Mouse (Mus musculus): ENCODE measurements around the gene Hdac9.
A peak's percentile ranks its signal among the peaks of the same experiment; 100 is the strongest.
"Not testable (repeated sequence)": the region's sequence is repeated elsewhere in the genome, so short reads cannot be mapped to it uniquely, and the experiment has no call there.

Gene Hdac9

GRCm38 (mm10) chr12:34092953-34093352 is 823.9 kb downstream of the Hdac9 start:
- DNase-seq (ENCODE audit: low read depth, low spot score) = no peak

- no peak for DNase-seq (ENCODE audit: low read depth, low spot score)
These were observed 825.0 kb downstream of the Hdac9 start for GRCm38 (mm10) chr12:34091851-34092250.

GRCm38 (mm10) chr12:34087292-34087942 is 829.5 kb downstream of the Hdac9 start:
- no peak for DNase-seq (ENCODE audit: low read depth, low spot score)

- no peak for DNase-seq (ENCODE audit: low read depth, low spot score)
These were observed 839.9 kb downstream of the Hdac9 start for GRCm38 (mm10) chr12:34076981-34077380.

GRCm38 (mm10) chr12:34075805-34076509 is 840.9 kb downstream of the Hdac9 start:
- no peak for DNase-seq (ENCODE audit: low read depth, low spot score)

GRCm38 (mm10) chr12:34052508-34052907 is 864.4 kb downstream of the Hdac9 start:
- DNase-seq (ENCODE audit: low read depth, low spot score) = no peak

- no peak for DNase-seq (ENCODE audit: low read depth, low spot score)
These were observed 864.9 kb downstream of the Hdac9 start for GRCm38 (mm10) chr12:34052036-34052435.

- peak; percentile 49 for DNase-seq (ENCODE audit: low read depth, low spot score)
These were observed 865.8 kb downstream of the Hdac9 start for GRCm38 (mm10) chr12:34051112-34051511.

- DNase-seq (ENCODE audit: low read depth, low spot score) = no peak
These were observed 875.9 kb downstream of the Hdac9 start for GRCm38 (mm10) chr12:34040949-34041348.

- DNase-seq (ENCODE audit: low read depth, low spot score) = no peak
These were observed 876.8 kb downstream of the Hdac9 start for GRCm38 (mm10) chr12:34040061-34040460.

- DNase-seq (ENCODE audit: low read depth, low spot score) = not testable (repeated sequence)
These were observed 907.1 kb downstream of the Hdac9 start for GRCm38 (mm10) chr12:34009796-34010195.

All from A20 (cell line).